Mouse (Mus musculus) bone marrow macrophage, adult 2 months (primary cell): Measurements from ENCODE around the gene Camkv. TPM values are rescaled to one million over a fixed set of nuclear protein-coding genes. Genes with fewer than 3 reads are reported as not detected.

Experiments used
- H3K27ac ChIP-seq: 2 replicates; pipeline ENCODE4 v1.5.1; 2012; ENCODE audit warnings: low read depth, low read length; ENCODE audit not compliant: insufficient read depth
- H3K4me1 ChIP-seq: 2 replicates; pipeline ENCODE4 v1.6.1; 2012; ENCODE audit warnings: low read length; ENCODE audit not compliant: control insufficient read depth, insufficient read depth
- H3K4me3 ChIP-seq: 2 replicates; pipeline ENCODE4 v1.5.1; 2012; ENCODE audit warnings: mild to moderate bottlenecking, low read length, moderate library complexity; ENCODE audit not compliant: insufficient read depth
- CTCF ChIP-seq: IDR thresholded peaks from 2 replicates; pipeline ENCODE4 v1.5.1; 2012; ENCODE audit warnings: low read depth, mild to moderate bottlenecking, low read length, moderate library complexity
- POLR2A ChIP-seq: IDR thresholded peaks from 2 replicates; pipeline ENCODE4 v1.6.1; 2012; ENCODE audit warnings: mild to moderate bottlenecking, low read depth, low read length, borderline replicate concordance
- polyA plus RNA-seq: library from polyadenylated mRNA; stranded (reverse); fragments of >200 nt; gene quantifications from 2 replicates; pipeline ENCODE4 v1.2.4, GENCODE M21; 2012; ENCODE audit not compliant: missing spikeins, insufficient read depth, insufficient read length

Gene Camkv
- polyA plus RNA-seq, 1 experiment, result not detected

DNA sequence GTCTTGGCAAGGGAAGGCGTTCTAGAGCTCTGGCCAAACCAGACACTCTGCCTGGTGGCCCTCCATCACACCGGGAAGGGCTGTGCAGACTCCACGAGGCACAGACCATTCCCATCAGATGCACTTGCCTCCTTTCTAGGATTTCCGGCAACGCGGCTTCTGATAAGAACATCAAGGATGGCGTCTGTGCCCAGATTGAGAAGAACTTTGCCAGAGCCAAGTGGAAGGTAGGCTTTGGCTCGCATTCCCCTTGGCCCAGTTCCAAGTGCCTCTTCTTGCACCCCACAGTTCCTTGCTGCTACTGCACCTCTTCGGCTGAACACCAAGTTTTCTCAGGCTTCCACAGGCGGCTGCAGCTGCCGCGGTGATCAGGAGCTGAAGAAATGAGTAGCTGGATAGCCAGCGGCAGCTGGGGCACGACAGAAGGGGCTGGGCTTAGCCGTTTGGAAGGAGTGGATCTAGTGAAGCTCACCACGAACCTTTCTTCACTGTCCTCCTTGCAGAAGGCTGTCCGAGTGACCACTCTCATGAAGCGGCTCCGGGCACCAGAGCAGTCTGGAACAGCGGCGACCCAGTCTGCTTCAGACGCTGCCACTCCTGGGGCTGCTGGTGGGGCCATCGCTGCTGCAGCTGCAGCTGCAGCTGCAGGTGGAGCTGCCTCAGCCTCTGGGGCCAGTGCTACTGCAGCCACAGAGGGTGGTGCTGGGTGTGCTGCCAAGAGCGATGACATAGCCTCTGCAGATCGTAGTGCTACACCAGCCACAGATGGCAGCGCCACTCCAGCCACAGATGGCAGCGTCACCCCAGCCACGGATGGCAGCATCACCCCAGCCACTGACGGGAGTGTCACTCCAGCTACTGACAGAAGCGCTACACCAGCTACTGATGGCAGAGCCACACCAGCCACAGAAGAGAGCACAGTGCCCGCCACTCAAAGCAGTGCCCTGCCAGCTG, 12.0 kb downstream of the Camkv start:
- no peak for TF ChIP-seq POLR2A
- TF ChIP-seq CTCF, result no peak
- Histone ChIP-seq H3K27ac (no peak overlapping the region), H3K4me1 (peaks cover 5% of the 10 kb centered on the region), H3K4me3 (no peak overlapping the region)

- Histone ChIP-seq H3K27ac (no peak overlapping the region), H3K4me3 (no peak overlapping the region), H3K4me1 (peaks cover 5% of the 10 kb centered on the region)
- TF ChIP-seq CTCF (no peak), POLR2A (no peak)
Measured at GRCm38 (mm10) chr9:107949184-107949921, 13.9 kb downstream of the Camkv start.

GRCm38 (mm10) chr9:107949922-107950235, 14.4 kb downstream of the Camkv start, which contains the start of gene Traip:
Gene Traip (plus strand): TSS chr9:107950136.
- TF ChIP-seq CTCF (no peak), POLR2A (no peak)
- H3K27ac ChIP-seq, result peak within 1 kb of the TSS; percentile 31; the same call in 1 of the 2 replicates
- peaks cover 5% of the 10 kb centered on the region for H3K4me1 ChIP-seq
- peak within 1 kb of the TSS; percentile 89 for H3K4me3 ChIP-seq

- no peak for TF ChIP-seq CTCF
- 0 out of 2 replicates have a peak, but pooled peaks have one; percentile 33 for TF ChIP-seq POLR2A
- H3K27ac ChIP-seq, result peak overlapping the region; percentile 31; the same call in 1 of the 2 replicates
- H3K4me3 ChIP-seq, result peak overlapping the region; percentile 89
- peaks cover 8% of the 10 kb centered on the region for H3K4me1 ChIP-seq
Measured at GRCm38 (mm10) chr9:107950460-107951355, 15.2 kb downstream of the Camkv start.

- peaks cover 12% of the 10 kb centered on the region for H3K4me1 ChIP-seq
- TF ChIP-seq POLR2A (no peak), CTCF (no peak)
- H3K27ac ChIP-seq, result no peak overlapping the region
- H3K4me3 ChIP-seq, result no peak overlapping the region
Measured at GRCm38 (mm10) chr9:107955613-107956289, 20.3 kb downstream of the Camkv start.

GRCm38 (mm10) chr9:107957141-107957540, 21.7 kb downstream of the Camkv start:
- Histone ChIP-seq H3K4me3 (no peak overlapping the region), H3K27ac (no peak overlapping the region), H3K4me1 (peaks cover 7% of the 10 kb centered on the region)
- no peak for TF ChIP-seq POLR2A
- TF ChIP-seq CTCF, result no peak

GRCm38 (mm10) chr9:107959896-107960295, 24.4 kb downstream of the Camkv start:
- no peak overlapping the region for H3K4me3 ChIP-seq
- no peak overlapping the region for H3K27ac ChIP-seq
- H3K4me1 ChIP-seq, result peaks cover 11% of the 10 kb centered on the region
- TF ChIP-seq CTCF (no peak), POLR2A (no peak)

GRCm38 (mm10) chr9:107960928-107961327, 25.5 kb downstream of the Camkv start:
- Histone ChIP-seq H3K27ac (no peak overlapping the region), H3K4me1 (peaks cover 6% of the 10 kb centered on the region), H3K4me3 (no peak overlapping the region)
- TF ChIP-seq CTCF, result no peak
- TF ChIP-seq POLR2A, result no peak
